Mouse (Mus musculus) testis, postnatal 10 days (tissue): ENCODE results near the gene 1700025G04Rik.

Experiments
- DNase-seq: peaks from one replicate; pipeline ENCODE4 v3.0.0; 2021; ENCODE audit warnings: low spot score

The 1700025G04Rik gene

GRCm38 (mm10) chr1:152032144-152032543 is 57.8 kb downstream of the 1700025G04Rik start:
- DNase-seq = no peak

GRCm38 (mm10) chr1:152030546-152030945 is 59.4 kb downstream of the 1700025G04Rik start:
- no peak for DNase-seq

GRCm38 (mm10) chr1:152028718-152029117 is 61.2 kb downstream of the 1700025G04Rik start:
- no peak for DNase-seq

GRCm38 (mm10) chr1:152026762-152027161 is 63.2 kb downstream of the 1700025G04Rik start:
- DNase-seq = no peak

GRCm38 (mm10) chr1:152025308-152025707 is 64.6 kb downstream of the 1700025G04Rik start:
- no peak for DNase-seq

GRCm38 (mm10) chr1:152024019-152024787 is 65.7 kb downstream of the 1700025G04Rik start:
- DNase-seq = no peak

- no peak for DNase-seq
Measured at GRCm38 (mm10) chr1:152020812-152021211, 69.1 kb downstream of the 1700025G04Rik start.

- no peak for DNase-seq
Measured at GRCm38 (mm10) chr1:152020070-152020469, 69.9 kb downstream of the 1700025G04Rik start.

DNA sequence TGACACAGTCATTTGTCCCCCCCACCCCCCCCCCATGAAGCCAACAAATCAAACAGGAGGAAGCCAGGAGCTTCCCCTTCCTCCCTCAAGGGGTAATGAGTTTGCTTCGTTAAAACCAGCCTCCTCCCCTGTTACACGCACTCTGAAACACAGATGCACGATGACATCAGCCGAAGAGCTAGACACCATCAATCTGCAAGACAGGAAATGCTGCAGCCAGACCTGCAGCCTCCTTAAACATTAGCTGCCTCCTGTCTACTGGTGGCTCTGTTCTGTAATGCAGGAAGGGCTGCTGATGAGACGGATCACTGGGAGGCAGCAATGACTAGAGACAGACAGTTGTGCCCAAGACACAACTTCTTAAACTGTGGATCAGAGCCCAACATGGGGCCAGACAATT is 70.7 kb downstream of the 1700025G04Rik start:
- DNase-seq = no peak

- no peak for DNase-seq
Measured at GRCm38 (mm10) chr1:152018322-152018721, 71.6 kb downstream of the 1700025G04Rik start.

DNA sequence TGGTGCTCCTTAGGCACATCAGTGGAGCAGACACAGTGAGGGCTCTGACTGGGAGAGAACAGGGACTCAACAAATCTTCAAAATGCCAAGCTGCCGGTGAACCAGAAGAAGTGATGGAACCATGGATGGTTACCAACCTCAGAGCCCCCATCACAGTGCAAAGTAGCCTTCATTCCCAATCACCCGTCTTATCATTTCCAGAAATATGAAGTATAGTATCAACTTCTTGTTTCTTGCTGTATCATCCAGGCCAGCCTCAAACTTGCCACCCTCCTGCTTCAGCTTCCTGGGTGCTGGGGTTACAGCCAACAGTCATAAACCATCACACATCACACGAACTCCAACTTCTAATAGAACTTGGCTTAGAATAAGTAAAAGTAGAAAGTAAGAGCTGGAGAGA is 73.3 kb downstream of the 1700025G04Rik start:
- no peak for DNase-seq

- no peak for DNase-seq
Measured at GRCm38 (mm10) chr1:152015555-152016125, 74.3 kb downstream of the 1700025G04Rik start.

DNA sequence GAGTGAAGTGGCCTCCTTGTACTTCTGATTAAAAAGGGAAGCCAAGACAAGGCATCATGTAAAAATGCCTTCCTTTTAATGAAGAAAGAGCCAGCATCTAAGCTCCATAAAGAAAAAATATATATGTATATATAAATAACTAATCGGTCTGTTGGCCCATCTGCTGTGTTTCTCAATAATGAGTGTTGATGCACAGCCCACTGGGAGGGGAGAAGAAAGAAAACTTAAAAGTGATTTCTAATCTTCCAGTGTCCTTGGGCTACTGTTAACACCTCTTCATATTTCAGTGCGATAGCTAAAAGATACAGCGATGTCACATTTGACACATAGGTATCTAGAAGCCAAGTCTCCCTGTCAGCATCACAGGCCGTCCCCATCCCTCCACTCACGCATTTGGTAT is 78.2 kb downstream of the 1700025G04Rik start:
- no peak for DNase-seq

DNA sequence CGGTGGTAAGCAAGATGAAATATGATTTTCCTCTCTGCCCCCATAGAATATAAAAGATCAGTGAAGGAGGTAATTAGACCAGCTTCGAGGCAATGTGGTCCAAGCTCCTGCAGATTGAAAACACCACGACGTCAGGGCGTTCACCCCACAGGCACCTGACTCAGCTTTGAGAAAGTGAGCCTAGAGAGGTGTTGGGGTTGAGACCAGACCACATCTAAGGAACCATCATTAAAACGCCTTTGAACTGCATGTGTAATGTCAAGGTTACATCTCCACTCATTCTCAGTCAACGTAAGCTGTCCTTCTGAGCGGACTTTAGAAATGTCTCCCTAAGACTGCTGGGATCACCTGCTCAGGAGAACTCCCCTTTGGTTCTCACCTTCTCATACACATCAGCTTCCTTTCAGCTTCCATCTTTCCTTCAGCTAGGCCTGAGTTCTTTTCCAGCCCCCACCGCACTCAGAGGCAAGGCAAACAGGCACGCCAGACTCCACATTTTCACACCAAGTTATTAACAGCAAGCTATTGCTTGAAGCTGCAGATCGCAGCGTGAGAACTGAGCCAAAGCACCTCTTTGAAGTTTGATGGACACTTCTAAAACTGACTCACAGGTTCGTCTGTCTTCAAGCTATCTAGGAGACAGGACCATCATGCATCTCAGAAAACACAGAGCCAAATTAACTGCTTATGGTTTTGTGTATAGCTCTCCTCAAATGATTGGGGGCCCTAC is 79.5 kb downstream of the 1700025G04Rik start:
- no peak for DNase-seq

- DNase-seq = no peak
Measured at GRCm38 (mm10) chr1:152008473-152008991, 81.4 kb downstream of the 1700025G04Rik start.

DNA sequence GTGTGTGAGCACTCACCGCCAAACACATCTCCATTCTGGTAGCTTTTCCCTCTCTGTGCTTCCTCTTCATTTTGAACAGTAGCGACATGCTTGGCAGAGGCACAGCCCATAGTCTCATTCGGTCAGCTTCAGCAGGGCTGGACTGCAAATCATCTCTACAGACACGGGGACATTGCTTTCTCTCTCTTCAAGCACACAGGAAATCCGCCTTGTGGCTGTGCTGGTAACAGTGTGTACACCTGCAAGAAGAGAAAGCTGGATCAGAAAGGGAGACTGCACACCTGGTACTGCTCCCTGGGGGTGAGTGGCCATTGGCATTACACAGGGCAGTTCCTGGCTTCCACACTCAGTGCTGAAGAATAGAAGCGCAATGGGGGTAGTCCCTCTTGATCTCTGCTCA is 83.4 kb downstream of the 1700025G04Rik start:
- no peak for DNase-seq

DNA sequence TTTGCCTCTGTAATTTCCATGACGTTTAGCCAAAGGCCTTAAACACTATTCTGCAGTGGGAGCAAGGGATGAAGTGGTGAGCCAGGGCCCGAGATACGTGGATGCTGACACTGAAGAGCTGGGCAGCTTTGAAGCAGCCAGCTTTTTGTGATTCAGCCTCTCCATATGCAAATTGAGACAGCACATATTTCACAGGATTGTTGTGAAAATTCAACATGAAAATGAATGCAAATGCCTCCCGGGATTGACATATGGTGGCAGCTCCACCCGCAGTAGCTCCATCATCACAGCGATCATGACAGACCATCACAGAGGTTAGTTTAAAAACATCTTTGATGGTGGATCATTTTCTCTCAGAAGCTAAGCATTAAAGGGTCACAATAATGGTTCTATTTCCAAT is 85.4 kb downstream of the 1700025G04Rik start:
- no peak for DNase-seq

- DNase-seq = no peak
Measured at GRCm38 (mm10) chr1:152000461-152000860, 89.5 kb downstream of the 1700025G04Rik start.

DNA sequence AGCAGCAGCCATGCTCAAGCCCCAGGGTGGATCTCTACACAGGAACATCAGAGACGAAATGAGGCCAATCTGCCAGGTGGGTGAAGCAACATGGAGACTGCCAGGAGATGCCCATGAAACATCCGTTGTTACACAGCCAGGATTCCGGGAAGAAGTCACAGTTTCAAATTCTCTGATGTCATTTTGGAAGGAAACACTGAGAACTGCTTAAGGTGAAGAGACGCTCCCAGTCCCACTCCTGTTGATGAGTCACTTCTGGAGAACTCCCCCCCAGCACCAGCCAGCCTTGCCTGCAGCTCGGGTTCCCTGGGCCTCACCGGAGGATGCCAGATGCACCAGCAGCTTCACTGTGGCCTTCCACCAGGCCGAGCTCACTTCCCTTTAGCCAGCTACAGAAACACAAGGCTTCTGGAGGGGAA is 90.5 kb downstream of the 1700025G04Rik start:
- DNase-seq = no peak

GRCm38 (mm10) chr1:151998721-151999206 is 91.2 kb downstream of the 1700025G04Rik start:
- DNase-seq = no peak

- DNase-seq = no peak
Measured at GRCm38 (mm10) chr1:151997591-151997990, 92.3 kb downstream of the 1700025G04Rik start.

DNA sequence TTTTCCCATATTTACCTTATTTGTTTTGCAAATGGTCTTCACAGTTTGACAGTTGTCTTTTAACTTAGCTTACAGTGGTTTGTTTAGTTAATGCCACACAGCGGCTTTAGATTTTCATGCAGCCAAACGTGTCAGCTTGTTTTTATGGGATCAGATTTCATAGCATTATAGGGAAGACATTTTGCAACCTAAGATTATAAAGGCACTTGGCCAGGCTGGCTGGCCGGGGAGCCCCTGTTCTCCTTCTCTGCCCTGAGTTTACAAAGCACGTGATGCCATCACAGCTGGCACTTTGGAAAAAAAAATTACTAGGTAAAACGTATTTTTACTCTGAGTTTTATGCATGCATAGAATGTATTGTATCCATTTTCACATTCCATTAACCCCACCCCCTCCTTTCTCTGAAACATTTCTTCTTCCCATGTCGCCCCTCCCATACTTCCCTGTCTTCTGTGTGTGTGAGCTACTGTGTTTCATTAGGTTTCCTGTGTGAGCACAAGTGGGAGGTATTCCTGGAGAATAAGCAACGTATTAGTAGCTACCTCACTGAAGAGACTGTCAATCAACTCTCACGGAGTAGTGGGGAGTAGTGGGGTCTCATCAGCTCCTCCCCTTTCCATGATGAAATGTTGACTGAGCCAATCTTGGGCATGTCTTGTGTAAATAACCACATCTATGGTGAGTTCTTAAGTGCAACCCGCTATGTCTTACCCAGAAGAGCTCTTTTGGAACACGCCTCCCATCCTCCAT is 93.8 kb downstream of the 1700025G04Rik start:
- DNase-seq = no peak
